Mouse (Mus musculus): Measurements from ENCODE around the gene Pih1h3b.

Pih1h3b gene

DNA sequence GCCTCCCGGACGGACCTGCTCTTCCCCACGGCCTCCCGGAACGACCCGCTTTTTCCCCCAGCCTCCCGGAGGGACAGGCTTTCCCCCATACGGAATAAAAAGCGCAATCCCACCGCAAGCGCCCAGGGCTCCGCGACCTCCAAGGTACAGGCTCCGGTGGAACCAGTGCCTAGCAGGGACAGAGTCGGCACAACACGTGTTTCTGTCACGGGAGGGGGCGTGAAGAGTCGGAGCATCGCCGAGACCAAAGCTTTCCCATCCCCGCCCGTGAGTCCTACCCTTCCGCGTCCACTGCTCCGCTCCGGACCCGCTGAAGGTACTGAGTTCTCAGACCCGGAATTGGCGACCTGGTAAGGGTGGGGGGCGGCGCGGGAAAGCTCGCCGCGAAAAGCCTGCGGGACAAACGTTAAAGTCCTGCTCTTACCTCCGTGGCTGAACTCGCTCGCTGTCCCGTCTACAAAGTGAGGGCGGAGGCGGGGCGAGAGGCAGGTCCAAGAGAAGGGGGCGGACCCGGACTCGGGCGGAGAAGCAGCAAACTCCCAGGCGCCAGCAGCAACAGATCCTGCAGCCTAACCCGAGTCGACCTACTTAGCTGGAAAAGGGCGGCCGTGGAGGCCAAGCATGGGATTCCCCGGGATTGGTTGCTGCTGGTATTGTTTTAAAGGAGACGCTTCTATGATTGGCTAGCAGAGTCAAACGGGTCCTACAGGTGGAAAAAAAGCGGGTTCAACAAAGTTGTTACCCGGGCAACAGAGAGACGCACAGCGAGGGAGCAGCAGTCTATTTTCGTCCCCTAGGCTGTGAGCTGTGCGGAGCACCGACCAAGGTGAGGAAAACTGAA is at the start of gene Pih1h3b, which contains the start of gene Nup62cl:
Gene Pih1h3b (plus strand): TSS at position 745 of the 841 bp plus-strand sequence.
Gene Nup62cl (minus strand): TSS at position 578 of the 841 bp plus-strand sequence.
- in situ Hi-C loops (cut with MboI, MseI): no loop called here

DNA sequence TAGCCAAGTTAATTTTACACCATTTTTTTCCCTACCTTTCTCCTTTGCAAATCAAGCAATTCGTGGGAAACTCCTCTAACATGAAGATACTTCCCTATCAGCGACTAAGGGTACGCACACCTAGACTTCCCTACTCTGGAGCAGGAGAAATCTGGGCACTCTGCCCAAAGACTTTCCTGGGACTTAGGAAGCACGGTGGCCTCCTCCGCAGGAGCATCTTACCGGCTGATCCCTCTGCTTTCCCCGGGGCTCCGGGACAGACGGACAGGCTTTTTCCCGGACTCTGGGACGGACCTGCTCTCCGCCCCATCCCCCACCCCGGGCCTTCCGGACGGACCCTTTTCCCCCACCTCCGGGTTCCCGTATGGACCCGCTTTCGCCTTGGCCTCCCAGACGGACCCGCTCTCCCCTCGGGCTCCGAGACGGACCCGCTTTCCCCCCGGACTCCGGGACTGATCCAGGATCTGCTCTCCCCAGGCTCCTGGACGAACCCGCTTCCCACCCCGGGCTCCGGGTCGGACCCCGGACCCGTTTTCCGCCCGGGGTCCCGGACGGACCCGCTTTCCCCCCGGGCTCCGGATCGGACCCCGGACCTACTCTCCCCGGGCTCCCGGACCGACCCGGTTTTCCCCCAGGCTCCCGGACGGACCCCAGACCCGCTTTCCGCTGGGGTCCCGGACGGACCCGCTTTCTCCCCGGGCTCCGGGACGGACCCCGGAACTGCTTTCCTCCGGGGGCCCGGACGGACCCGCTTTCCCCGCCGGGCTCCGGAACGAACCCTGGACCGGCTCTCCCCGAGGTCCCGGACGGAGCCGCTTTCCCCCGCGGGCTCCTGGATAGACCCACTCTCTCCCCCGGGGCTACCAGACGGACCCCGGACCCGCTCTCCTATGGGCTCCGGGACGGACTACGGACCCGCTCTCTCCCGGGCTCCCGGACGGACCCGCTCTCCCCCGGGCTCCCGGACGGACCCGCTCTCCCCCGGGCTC is 1.5 kb upstream of the Pih1h3b start:
- in situ Hi-C loops (cut with MboI, MseI): no loop called here

DNA sequence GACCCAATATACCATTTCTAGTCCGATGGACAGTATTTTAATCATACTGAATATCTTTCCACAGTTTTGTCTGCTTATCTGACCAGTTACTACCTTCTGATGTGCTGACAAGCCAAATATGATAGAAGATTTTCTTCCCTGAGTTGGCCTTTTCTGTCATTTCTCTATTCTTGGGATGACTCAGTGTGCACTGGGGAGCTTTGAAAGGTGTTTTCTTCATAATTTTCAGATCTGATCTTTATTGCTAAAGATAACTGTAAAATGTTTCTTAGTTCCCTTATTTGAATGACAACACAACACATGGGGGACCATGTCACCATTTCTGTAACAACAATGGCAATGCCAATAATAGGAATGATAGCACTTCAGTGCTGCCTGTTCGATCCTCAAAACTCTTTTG is 19.9 kb downstream of the Pih1h3b start:
- in situ Hi-C loops (cut with MboI, MseI): no loop called here

DNA sequence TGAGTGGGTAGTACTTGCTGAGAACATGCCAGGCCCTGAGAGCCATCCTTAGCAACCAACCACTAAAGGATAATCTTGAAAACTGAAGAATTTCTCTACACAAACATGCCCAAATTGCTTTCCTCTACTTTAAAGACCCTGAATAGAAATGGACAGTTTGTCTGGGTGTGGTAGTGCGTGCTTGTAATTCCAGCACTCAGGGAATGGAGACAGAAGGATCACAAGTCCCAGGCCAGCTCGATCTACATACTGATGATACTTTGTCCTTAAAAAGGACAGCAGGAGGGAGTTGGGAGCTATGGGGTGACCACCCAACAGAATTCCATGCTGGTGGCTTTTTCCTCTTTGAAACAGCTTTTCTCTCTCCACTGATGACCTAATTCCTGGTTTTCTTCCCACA is 31.4 kb downstream of the Pih1h3b start:
- in situ Hi-C loops (cut with MboI, MseI): no loop called here
